Mouse (Mus musculus) left cerebral cortex, adult 8-10 months (tissue): ENCODE measurements around the gene Snx8. TPM values are rescaled to one million over a fixed set of nuclear protein-coding genes. Genes with fewer than 3 reads are reported as not detected.

Source experiments
- microRNA-seq, 2 experiments: library from miRNA; unstranded; fragments of <30 nt; microRNA quantifications; one replicate each; pipeline ENCODE4 v1.2.0; 2022
- total RNA-seq, 4 experiments: library from RNA; stranded (reverse); gene quantifications; 2 replicates each; pipeline ENCODE4 v1.2.4; 2022

The Snx8 gene
- total RNA-seq, 4 experiments from 2014 or later: 12.5 to 14.7 (median 13.0) TPM

Small RNA genes lying within 50 kb of the gene (microRNA-seq; reads per million reads assigned to microRNA genes)
- gene Mir7038: 0.42 to 1.3 reads per million in 2 experiments

Other genes starting within 250 kb of the Snx8 start
- 10 to 100 TPM; 14.1 to 22.2 (median 18.6) TPM for gene Mad1l1, start 67.7 kb downstream of the Snx8 start, total RNA-seq
- gene Nudt1, start 67.6 kb downstream of the Snx8 start, total RNA-seq: 1 to 10 TPM; 5.9 to 7.3 (median 6.1) TPM
- gene Mrm2, start 57.4 kb downstream of the Snx8 start, total RNA-seq: 10 to 100 TPM in 3 of 4 experiments, 1 to 10 TPM in 1; 8.9 to 13.3 (median 11.1) TPM
- 10 to 100 TPM; 81.0 to 93.2 (median 86.4) TPM for gene Eif3b, start 30.1 kb upstream of the Snx8 start, total RNA-seq
- not detected for gene Gm4869, start 56.4 kb upstream of the Snx8 start, total RNA-seq
- 10 to 100 TPM; 17.4 to 20.2 (median 18.7) TPM for gene Chst12, start 116.3 kb upstream of the Snx8 start, total RNA-seq
- gene Grifin, start 175.8 kb upstream of the Snx8 start, total RNA-seq: 1 to 10 TPM in 1 of 4 experiments, under 1 TPM in 2, not detected in 1; 0.80 to 1.3 (median 0.93) TPM
- 10 to 100 TPM; 19.9 to 24.1 (median 22.3) TPM for gene Lfng, start 218.1 kb upstream of the Snx8 start, total RNA-seq